Mouse (Mus musculus) thymus, adult 2 months (tissue): ENCODE results near the gene Hsf2.

Source experiments
- CTCF ChIP-seq: fragments of 200-500 bp; IDR thresholded peaks from 2 replicates; pipeline ENCODE4 v1.5.1; 2012; ENCODE audit warnings: mild to moderate bottlenecking, control low read depth, low read length, moderate library complexity, borderline replicate concordance; ENCODE audit not compliant: control insufficient read depth, poor library complexity, insufficient read depth; ENCODE audit errors: extremely low read depth
- POLR2A ChIP-seq: fragments of 200-500 bp; IDR thresholded peaks from 2 replicates; pipeline ENCODE4 v1.6.1; 2012; ENCODE audit warnings: mild to moderate bottlenecking, low read length, control low read depth, moderate library complexity; ENCODE audit not compliant: control insufficient read depth, poor library complexity, insufficient read depth; ENCODE audit errors: extremely low read depth

DNA sequence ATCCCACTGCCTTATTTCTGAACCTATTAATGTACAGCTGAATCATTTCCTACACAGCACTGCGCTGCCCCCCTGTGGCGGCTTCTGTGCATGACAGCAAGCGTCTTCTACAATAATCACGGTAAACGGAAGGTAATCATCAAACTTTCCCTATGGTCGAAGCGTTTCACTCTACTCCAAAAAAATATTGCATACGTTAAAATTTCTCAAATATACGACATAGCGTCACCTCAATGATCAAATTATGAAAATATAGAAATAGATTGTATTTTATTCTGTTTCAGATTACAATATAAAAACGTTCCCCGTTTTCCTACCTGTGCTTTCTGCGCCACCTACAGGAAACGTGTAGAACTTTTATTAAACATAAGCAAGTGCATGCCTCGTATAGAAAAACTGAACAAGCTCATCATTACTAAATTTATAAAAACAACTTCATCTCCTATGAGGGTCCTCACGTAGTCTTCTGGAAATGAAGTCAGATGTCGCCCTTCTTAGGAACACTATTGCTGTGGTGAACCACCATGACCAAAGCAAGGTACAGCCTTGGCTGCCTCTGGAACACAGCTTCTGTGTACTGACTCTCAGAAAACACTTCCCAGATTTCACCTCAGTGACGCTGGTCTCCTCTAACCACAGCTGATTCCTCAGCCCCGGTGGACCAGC, 38.0 kb upstream of the Hsf2 start:
- TF ChIP-seq CTCF (no peak), POLR2A (no peak)
